Mouse (Mus musculus) testis, postnatal 10 days (tissue): ENCODE measurements around the gene Mip.
"Not testable (repeated sequence)": the region's sequence is repeated elsewhere in the genome, so short reads cannot be mapped to it uniquely, and the experiment has no call there.

ENCODE experiments used
- DNase-seq: peaks from one replicate; pipeline ENCODE4 v3.0.0; 2021; ENCODE audit warnings: low spot score

The Mip gene

DNA sequence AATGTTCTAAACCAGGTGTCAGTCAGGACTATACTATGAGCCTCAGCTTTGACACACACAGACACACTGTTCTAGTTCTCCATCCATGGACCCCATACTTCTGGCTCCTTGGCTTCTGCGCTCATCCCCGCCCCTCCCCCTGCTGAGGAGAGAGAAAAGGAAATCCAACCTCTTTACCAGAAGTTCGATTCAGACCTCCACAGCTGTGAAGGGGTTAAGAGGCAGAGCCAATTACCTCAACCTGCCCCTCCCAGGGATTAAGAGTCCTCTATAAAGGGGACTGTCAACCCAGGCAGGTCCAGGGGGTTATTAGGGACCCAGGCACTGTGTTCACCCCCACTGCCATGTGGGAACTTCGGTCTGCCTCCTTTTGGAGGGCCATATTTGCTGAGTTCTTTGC, at the start of gene Mip:
Gene Mip (plus strand): TSS at position 301 of the 400 bp plus-strand sequence.
- DNase-seq, result no peak

DNA sequence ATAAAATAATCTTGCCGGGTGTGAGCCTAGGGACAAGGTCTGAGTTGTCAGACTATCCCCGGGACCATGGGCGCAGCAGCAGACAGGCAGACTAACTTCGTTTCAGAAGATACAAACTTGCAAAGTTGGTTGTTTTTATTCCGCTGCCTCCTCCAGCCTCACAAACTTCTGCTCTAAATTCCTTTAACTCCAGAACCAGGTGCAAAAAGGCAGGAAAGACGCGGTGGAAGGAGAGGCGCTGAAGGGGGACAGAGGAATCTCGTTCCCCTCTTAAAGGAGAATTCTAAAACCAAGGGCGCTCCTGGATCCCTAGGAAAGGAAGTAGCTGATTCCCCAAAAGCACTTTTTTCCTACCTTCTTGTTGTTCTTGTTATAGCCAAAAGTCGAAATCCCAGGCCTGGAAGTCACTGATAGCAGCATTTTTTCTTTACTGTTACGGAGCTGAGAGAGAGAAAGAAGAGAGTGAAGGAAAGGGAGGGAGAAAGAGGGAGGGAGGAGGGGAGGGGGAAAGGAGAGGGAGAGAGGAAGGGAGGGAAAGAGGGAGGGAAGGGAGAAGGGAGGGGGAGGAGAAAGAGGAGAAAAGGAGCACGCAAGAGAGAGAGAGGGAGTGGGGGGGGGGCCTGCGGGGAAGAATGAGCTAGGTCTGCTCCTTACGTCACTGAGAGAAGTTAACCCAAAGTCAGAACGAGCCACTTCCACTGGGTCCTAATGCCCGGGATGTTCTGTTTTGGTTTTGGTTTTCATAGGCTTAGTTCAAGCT, 49.5 kb upstream of the Mip start:
- peak; percentile 76 for DNase-seq

DNA sequence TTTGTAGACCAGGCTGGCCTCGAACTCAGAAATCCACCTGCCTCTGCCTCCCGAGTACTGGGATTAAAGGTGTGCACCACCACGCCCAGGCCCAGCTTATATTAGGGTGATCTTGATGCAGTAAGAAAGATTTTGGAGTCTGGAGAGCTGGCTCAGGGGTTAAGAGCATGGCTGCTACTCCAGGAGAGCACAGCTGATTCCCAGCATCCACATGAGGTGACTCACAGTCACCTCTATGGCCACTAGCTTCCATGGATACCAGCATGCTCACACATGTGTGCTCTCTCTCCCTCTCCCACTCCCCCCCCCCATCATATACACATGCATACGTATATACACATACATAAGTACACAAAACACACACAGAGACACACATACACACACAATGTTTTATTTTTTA, 48.3 kb upstream of the Mip start:
- no peak for DNase-seq

DNA sequence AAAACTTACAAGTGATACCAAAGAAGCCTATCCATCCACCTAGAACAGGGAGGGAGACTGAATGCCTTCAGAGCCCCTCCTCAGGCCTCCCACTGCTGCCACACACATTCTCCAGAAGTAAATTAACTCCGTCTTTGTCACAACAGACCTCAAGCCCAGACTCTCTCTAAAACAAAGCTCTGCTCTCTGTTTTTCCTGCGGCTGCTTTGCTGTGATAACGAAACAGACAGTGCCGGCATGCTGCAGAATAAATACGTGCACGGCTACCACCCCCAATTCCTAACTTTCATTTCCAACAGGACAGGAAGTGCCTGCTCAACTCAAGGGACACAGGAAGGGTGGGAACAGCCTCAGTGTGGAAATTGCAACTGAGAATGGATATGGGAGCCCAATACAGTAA, 45.6 kb upstream of the Mip start, which contains the start of gene Rbms2:
Gene Rbms2 (minus strand): TSS at position 309 of the 400 bp plus-strand sequence.
- no peak for DNase-seq

DNA sequence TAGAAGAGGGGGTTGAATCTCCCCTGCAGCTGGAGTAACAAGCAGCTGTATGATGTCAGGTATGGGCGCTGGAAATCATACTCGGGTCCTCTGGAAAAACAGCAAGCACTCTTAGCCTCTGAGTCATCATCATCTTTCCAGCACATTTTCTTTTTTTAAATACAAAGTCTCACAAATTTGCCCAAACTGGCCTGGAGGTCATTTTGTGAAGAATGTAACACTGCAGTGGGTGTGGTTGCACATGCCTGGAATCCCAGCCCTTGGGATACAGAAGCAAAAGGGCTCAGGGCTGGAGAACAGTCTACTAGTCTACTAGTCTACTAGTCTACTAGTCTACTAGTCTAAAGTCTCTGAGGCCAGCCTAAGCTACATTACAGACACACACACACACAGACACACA, 41.3 kb upstream of the Mip start:
- DNase-seq, result no peak

DNA sequence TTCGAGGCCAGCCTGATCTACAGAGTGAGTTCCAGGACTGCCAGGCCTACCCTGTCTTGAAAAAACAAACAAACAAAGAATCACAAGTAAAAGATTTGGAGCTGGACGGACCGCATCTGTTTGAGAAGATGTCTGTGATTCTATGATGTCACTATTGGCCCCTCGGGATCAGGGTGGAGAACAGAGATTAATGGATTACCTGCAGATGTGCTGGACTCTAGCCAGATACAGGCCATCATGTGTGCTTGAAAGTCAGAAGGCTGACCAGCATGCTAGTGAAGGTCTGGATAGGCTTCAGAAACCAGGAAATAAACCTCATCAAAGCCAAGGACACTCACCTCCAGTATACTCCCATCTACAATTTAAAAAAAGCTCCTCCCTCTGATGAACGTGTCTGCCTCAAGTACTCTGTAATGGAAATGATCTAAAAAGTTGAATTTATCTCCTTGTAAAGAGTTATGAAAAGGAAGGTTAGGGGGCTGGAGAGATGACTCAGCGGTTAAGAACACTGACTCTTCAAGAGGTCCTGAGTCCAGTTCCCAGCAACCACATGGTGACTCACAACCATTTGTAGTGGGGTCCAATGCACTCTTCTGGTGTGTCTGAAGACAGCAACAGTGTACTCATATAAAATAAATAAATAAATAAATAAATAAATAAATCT, 40.2 kb upstream of the Mip start:
- DNase-seq, result no peak

DNA sequence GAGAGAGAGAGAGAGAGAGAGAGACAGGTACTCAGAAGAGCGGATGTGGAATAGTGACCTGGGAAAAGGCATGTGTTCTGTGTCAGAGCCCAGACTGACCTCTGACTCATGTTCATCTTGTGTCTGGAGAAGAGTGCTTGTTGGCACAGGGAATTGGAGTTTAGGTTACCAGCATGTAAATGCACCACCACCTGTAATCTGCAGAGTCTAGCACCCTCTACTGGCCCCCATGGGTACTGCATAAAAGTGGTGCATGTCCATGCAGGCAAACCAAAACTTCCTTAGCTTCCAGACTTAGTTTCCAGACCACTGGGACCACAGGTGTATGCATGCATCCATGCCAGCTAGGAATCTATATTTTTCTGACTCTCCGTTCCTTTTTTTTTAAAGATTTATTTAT, 39.7 kb upstream of the Mip start:
- peak; percentile 89 for DNase-seq

DNA sequence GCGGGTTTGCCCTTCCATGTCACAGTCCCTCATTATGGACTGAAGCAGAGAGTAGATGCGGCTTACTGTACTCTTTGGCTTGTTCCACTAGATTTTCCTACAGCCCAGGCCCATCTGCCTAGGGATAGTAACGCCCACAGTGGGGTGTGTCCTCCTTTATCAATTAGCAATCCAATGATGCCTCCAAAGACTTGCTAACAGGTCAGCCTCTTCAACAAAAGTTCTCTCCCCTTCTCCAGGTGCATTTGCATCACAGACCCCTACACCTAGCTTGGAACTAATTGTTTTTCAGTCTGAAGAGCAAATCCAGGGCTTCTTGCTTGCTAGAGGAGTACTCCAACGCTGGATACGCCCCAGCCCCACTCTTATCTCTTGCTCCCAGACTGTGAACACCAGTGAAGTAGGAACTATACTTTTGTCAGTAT, 38.4 kb upstream of the Mip start:
- no peak for DNase-seq

DNA sequence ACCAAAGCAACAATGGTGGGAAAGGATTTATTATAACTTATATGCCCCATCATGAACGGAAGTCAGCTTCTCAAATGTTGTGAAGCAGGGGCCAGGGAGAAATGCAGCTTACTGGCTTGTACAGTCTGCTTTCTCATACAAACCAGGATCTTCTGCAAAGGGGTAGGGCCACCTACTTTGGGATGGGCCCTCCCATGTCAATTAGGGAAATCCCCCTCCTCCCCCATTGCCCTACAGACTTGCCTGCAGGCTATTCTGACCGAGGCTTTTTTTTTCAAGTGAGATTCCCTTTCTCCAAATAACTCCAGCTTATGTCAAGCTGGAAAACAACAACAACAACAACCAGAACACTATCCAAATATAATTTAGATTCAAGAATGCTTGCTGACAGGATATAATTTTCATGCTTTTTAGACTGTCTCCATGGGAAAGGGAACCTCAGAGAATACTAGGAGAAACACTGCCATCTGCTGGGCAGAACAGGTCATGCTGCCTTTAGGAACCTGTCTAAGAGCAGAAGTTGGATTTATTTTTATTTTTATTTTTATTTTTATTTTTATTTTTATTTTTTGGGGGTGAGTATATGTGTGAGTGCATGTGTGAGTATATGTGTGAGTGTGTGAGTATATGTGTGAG, 37.3 kb upstream of the Mip start:
- DNase-seq, result peak; percentile 86

DNA sequence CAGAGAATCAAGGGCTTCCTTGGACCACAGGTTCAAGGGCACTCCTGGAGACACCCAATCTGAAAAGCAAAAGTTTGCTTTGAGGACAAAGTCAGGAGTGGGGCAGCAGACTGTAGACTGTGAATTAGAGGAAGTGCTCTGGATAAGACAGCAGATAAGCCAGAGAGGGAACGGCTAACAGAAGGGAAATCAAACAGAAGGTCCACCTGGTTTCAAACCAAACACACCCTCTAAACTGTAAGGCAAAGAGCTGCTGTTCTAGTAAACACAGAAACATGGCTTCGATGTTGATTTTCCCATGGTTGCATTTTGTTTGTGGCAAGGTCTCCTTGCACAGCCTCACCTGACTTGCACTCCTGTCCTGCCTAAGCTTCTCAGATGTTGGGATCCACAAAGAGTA, 34.2 kb upstream of the Mip start:
- DNase-seq, result no peak

DNA sequence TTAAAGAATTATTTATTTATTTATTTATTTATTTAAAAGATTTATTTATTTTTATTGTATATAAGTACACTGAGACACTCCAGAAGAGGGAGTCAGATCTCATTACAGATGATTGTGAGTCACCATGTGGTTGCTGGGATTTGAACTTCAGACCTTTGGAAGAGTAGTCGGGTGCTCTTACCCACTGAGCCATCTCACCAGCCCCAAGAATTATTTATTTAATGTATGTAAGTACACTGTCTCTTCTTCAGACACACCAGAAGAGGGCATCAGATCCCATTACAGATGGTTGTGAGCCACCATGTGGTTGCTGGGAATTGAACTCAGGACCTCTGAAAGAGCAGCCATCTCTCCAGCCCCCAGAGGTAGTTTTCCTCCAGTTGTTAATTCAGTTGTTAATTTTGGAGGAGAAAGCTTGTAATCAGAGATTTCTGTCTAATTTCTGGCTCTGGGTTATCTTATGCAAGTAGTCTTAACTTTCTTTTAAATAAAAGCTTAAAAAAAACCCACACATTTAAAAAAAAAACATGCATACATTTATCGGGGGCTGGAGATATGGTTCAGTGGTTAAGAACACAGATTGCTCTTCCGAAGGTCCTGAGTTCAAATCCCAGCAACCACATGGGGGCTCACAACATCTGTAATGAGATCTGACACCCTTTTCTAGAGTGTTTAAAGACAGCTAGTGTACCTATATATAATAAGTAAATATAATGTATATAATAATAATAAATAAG, 33.4 kb upstream of the Mip start:
- DNase-seq, result not testable (repeated sequence)

DNA sequence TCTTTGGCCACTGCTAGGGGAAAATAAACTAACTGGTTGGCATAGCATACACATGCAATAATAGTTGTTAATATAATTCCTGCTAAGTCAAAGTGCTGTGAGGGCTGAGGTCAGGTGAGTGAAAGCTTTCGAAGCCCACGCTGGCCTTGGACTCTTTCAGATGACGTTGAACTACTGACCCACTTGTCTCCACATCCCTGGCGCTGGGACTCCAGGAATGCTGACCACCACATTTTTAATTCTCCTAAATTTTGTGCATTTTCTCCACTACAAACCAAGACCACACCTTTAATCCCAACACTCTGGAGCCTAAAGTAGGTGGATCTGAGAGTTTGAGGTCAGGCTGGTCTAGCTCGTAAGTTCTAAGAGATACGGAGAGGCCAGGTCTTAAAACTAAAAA, 32.5 kb upstream of the Mip start:
- no peak for DNase-seq

DNA sequence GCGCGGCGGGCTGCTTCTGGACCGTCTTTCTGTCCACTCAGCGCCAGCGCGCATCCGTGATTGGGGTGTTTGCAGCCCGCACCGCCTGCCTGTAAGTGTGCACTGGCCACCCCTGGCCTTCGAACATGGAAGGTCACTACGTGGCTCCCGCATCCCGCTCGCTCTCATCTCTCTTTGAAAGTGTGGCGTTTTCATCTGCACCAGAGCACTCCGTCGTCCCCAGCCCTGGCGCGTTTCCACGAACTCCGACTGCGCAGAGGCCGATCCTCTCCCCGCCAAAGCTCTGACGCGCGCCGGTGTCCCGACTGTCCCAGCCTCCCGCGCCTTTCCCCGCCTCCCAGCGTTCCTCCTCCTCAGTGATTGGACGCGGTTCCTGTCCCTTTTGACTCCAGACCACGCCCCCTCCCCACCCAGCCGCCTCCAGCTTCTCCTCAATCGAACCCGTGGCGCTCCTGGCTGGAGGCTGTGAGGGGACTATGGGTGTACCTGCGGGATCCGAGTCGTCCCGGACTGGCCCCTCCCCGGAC, 31.6 kb upstream of the Mip start, which contains the start of gene Gls2:
Gene Gls2 (plus strand): TSS at position 434 of the 527 bp plus-strand sequence.
- peak; percentile 98 for DNase-seq

DNA sequence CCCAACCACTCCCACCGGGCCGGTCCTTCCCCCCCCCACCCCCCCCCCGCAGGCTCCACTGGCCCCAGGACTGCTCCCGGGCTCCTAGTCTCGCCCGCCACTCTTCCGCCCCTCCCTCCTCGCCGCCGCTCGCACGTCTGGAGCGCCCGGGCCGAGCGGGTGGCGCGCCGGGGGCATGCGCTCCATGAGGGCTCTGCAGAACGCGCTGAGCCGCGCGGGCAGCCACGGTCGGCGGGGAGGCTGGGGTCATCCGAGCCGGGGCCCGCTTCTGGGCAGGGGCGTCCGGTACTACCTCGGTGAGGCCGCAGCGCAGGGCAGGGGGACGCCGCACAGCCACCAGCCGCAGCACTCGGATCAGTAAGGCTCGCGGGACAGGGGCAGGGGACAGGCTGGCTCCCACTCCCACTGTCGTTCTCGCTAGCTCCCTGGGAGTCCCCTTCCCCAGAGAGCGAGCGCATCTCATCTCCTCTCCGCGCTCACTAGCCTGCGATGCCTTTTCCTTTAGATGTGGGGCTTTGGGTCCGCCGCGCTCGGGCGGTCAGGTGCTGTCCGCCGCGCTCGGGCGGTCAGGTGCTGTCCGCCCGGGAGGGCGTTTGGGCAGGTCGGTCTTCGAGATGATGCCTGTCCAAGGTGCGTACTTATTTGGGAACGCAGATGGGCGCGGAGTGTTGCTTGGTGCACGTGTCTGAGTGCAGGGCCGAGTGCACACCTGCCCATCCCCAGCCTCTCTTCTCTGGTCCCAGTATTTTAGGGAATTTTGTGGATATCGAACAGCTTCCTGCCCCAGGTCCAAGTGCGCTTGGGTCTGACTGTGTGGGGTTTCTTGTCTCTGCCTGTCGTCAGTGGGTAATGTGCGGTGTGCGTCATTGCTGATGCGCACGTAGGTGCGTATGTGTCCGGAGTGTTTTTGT, 30.8 kb upstream of the Mip start:
- DNase-seq, result no peak

DNA sequence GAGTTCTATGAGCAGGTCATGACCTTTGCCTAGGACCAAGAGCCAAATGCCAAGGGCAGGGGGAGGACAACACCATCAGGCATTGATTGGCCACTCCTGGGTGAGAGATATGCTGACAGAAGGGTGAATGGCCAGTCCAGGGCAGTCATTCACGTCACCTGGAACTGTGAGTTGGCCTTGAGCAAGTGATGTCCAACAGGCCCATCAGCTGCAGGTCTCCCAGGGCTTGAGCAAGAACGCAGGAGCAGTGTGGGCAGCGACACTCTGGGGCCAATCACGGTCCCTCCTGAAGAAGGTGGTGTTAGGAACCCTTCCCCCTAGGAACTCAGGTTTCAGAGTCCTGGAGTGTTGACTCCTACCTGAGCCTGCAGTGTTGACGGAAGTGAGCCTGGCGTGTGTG, 23.8 kb upstream of the Mip start:
- no peak for DNase-seq

DNA sequence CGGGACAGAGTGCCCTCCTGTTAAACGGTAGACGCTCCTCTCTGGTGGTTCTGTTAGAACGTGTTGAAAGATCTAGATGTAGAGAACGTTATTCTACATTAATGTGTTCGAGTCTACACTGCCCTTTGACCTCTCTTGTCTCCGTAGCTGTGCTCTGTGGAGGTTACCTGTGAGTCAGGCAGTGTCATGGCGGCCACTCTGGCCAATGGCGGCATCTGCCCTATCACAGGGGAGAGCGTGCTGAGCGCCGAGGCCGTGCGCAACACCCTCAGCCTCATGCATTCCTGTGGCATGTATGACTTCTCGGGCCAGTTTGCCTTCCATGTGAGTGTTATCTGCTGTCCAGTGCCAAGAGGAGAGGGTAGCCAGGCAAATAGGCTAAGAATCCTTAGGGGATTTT, 20.7 kb upstream of the Mip start:
- DNase-seq, result no peak

DNA sequence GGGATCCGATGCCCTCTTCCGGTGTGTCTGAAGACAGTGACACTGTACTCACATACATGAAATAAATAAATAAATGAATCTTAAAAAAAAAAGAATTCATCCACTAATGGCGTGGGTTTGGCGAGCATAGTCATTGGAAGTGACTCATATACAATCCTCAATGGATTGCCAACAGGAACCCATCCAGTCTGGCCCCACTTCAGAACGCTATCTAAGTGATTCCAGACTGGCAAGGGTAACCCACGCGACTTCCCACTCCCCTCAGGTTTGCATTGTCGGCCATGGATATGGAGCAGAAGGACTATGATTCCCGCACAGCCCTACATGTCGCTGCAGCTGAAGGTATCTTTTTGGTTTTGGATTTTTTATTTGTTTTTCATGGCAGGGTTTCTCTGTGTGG, 17.3 kb upstream of the Mip start:
- no peak for DNase-seq

DNA sequence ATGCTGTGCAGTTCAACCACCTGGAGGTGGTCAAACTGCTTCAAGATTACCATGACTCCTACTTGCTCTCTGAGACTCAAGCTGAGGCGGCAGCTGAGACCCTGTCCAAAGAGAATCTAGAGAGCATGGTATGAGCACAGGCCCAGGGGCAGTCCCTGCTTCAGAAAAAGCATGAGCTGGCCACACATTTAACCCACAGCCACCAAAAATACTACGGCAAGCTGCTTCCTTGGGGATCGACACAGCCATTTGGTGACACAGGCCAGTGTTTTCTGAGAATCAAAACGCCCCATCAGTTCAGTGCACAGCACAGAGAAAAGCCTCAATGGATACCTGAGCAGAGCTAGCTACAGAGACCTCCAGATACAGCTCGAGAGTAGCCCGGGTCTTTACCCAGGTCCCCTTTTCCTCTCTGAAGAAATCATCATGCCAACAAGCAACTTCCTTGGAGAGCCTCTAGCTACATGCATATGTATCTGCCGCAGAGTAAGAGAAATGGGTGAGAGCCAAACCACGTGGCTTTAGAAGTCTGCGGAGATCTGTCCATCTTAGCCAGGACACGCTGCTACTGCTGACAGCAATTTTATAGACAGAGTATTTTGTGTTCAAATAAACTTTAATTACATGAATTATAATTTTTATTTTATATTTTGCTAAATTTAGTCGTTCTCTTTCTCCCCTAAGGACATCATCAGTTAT, 16.2 kb upstream of the Mip start:
- no peak for DNase-seq

DNA sequence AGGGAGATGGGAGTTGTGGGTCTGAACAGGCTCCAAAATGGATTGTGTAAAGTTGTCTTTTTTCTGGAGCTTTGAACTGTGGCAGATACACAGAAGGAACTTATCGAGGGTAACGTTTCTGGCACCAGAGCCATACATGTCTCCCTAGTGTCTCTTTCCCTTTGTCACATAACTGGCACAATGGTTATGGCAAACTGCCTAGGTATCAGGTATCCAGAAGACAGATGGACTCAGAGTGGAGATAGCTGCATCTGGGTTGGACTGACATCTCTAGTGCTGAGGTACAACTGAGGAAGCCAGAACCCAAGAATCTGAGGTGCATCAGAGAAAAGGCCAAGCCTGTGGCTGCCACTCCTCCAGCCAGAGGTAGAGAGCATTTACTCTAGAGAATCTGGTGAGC, 15.5 kb upstream of the Mip start:
- no peak for DNase-seq

DNA sequence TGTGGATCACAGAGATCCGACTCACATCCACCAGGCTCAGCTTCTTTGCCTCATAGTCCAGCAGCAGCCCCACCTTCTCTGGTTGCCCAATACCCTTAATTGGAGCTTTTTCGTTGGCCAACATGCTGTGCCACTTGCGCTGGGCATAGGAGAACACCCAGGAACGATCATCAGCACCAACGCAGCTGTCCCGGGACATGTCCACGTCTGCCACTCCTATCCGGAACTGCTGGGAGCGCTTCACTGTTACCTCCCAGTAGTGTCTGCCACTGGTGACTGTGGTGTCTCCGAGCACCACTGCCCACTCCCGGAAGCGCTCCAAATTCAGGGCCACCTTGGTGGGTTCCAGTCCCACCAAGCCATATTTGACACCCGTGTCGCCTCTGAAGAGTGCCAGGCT, 14.7 kb upstream of the Mip start:
- no peak for DNase-seq
